Mouse (Mus musculus) kidney, adult 2 months (tissue): ENCODE measurements around the gene Cry2.

Experiments
- CTCF ChIP-seq: fragments of 200-500 bp; conservative IDR thresholded peaks from 2 replicates; pipeline ENCODE4 v1.5.1; 2011; ENCODE audit warnings: low read depth, mild to moderate bottlenecking, control low read depth, low read length, moderate library complexity, mixed read lengths; ENCODE audit not compliant: insufficient read depth, insufficient read length
- POLR2A ChIP-seq: fragments of 200-500 bp; IDR thresholded peaks from one replicate; pipeline ENCODE4 v1.6.1; 2011; ENCODE audit warnings: low read depth, low read length, control low read depth

DNA sequence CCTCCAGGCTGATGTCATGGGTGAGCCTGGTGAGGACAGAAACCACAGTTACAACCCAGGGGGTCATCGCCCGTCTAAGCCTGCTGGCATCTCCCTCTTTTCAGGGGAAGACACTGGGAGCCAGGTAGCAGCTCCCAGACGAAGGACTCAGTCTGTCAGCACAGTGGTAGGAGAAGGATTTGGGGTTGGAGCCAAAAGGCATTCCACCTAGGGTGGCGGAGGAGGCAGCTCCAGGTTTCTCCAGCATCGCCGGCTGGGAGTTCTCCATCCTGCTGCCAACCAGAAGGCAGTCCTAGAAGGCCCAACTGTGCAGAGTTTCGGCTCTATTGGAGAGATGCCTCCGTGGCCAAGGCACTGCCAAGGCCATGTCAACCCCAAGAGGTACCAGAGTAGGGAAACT, 42.7 kb downstream of the Cry2 start:
- TF ChIP-seq CTCF (no peak), POLR2A (no peak)
